Mouse (Mus musculus) Patski (cell line): ENCODE measurements around the gene Kremen2. TPM values are rescaled to one million over a fixed set of nuclear protein-coding genes. Genes with fewer than 3 reads are reported as not detected.
"Not testable (repeated sequence)": the region's sequence is repeated elsewhere in the genome, so short reads cannot be mapped to it uniquely, and the experiment has no call there.

Source experiments
- ATAC-seq: fragments of 100-300 bp; one replicate; pipeline ENCODE4 v1.8.0; 2021
- CTCF ChIA-PET: fragments of 350-600 bp; sonication (Branson Sonifier 250); formaldehyde crosslinking; loops from one replicate; lab custom pipeline; 2022; ENCODE audit warnings: inconsistent platforms; lab: Charles Lee
- POLR2A ChIA-PET: fragments of 350-600 bp; sonication (Branson Sonifier 250); formaldehyde crosslinking; loops from one replicate; lab custom pipeline; 2022; ENCODE audit warnings: antibody characterized with exemption, inconsistent platforms; lab: Charles Lee
- DNase-seq: peaks from one replicate; pipeline ENCODE4 v3.0.0-alpha.2; 2011; ENCODE audit warnings: low read depth, low spot score
- H3K27me3 ChIP-seq: fragments of 371-371 bp; one replicate; pipeline ENCODE4 v1.5.1; 2021
- CTCF ChIP-seq: fragments of 100-300 bp; IDR thresholded peaks from one replicate; pipeline ENCODE4 v1.5.1; 2021
- in situ Hi-C: fragments of 300-500 bp; cut with MboI; formaldehyde crosslinking; loops from 3 replicates; pipeline ENCODE4 v1.11.1; 2018; ENCODE audit warnings: low pct_unique_long_range_greater_than_20kb, mixed read lengths
- polyA plus RNA-seq: library from polyadenylated mRNA; unstranded; gene quantifications from one replicate; pipeline ENCODE4 v1.2.3, GENCODE M21; 2021

The Kremen2 gene
- polyA plus RNA-seq, 1 experiment from 2014 or later, result not detected

- DNase-seq, result no peak
- in situ Hi-C loops, result loop anchor here (5.0 kb wide), 1 partner anchor 184 kb away; no protein-coding TSS in a partner anchor
- TF ChIP-seq CTCF, result no peak
- no peaks in the 10 kb centered on the region for H3K27me3 ChIP-seq
- ChIA-PET POLR2A (no interaction called here), CTCF (interaction anchor here (1.2 kb wide), 1 partner anchor 30 kb away, joined by 4 read pairs; no protein-coding TSS in a partner anchor)
- no peak for ATAC-seq
Observed at GRCm38 (mm10) chr17:23778447-23778846, 32.8 kb upstream of the Kremen2 start.

- no peak for TF ChIP-seq CTCF
- in situ Hi-C loops, result loop anchor here (5.0 kb wide), 1 partner anchor 185 kb away; no protein-coding TSS in a partner anchor
- DNase-seq (no peak), ATAC-seq (no peak)
- ChIA-PET CTCF (interaction anchor here (1.2 to 1.3 kb wide), 2 partner anchors 23 to 28 kb away, joined by 3 to 4 read pairs; no protein-coding TSS in a partner anchor), POLR2A (interaction anchor here (0.6 kb wide), 1 partner anchor 40 kb away, joined by 3 read pairs; no protein-coding TSS in a partner anchor)
- H3K27me3 ChIP-seq, result no peaks in the 10 kb centered on the region
Observed at GRCm38 (mm10) chr17:23777141-23777540, 31.5 kb upstream of the Kremen2 start.

GRCm38 (mm10) chr17:23776216-23776615 is 30.6 kb upstream of the Kremen2 start:
- ChIA-PET POLR2A (no interaction called here), CTCF (interaction anchor here (1.2 to 1.3 kb wide), 2 partner anchors 8 to 24 kb away, joined by 3 read pairs; no protein-coding TSS in a partner anchor)
- in situ Hi-C loops, result loop anchor here (5.0 kb wide), 1 partner anchor 186 kb away; no protein-coding TSS in a partner anchor

GRCm38 (mm10) chr17:23774090-23774489 is 28.5 kb upstream of the Kremen2 start:
- DNase-seq (no peak), ATAC-seq (peak; percentile 57)
- H3K27me3 ChIP-seq, result no peaks in the 10 kb centered on the region
- in situ Hi-C loops, result loop anchor here (5.0 kb wide), 1 partner anchor 73 kb away; no protein-coding TSS in a partner anchor
- TF ChIP-seq CTCF, result peak; percentile 93
- ChIA-PET POLR2A (interaction anchor here (1.5 to 1.6 kb wide), 2 partner anchors 15 to 30 kb away, joined by 3 to 4 read pairs; no protein-coding TSS in a partner anchor), CTCF (interaction anchor here (0.7 to 2.6 kb wide), 10 partner anchors 19 to 186 kb away, joined by 3 to 6 read pairs (median 4); partner anchors contain the start of gene Elob)

More at GRCm38 (mm10) chr17:23776216-23776615, 30.6 kb upstream of the Kremen2 start:
- no peaks in the 10 kb centered on the region for H3K27me3 ChIP-seq
- no peak for ATAC-seq
- TF ChIP-seq CTCF, result no peak
- no peak for DNase-seq

- ChIA-PET CTCF (interaction anchor here (0.7 to 2.6 kb wide), 12 partner anchors 19 to 187 kb away, joined by 3 to 6 read pairs (median 4); partner anchors contain the start of genes Elob, Prss32 and Prss41), POLR2A (interaction anchor here (1.5 to 1.6 kb wide), 2 partner anchors 15 to 30 kb away, joined by 3 to 4 read pairs; no protein-coding TSS in a partner anchor)
- no peaks in the 10 kb centered on the region for H3K27me3 ChIP-seq
- DNase-seq, result no peak
- in situ Hi-C loops, result loop anchor here (5.0 kb wide), 1 partner anchor 74 kb away; no protein-coding TSS in a partner anchor
- no peak for ATAC-seq
- TF ChIP-seq CTCF, result no peak
Observed at GRCm38 (mm10) chr17:23773676-23774075, 28.0 kb upstream of the Kremen2 start.

- H3K27me3 ChIP-seq, DNase-seq, POLR2A ChIA-PET, ATAC-seq: not testable (repeated sequence)
- CTCF ChIA-PET, result interaction anchor here (1.0 to 1.6 kb wide), 2 partner anchors 20 to 72 kb away, joined by 3 to 6 read pairs; partner anchors contain the start of genes Prss32 and Prss41
- in situ Hi-C loops, result loop anchor here (5.0 kb wide), 1 partner anchor 75 kb away; no protein-coding TSS in a partner anchor
Observed at GRCm38 (mm10) chr17:23772219-23772556, 26.6 kb upstream of the Kremen2 start.

- in situ Hi-C loops, result loop anchor here (5.0 kb wide), 1 partner anchor 76 kb away; no protein-coding TSS in a partner anchor
- ATAC-seq (peak; percentile 82), DNase-seq (peak; percentile 92)
- H3K27me3 ChIP-seq, result no peaks in the 10 kb centered on the region
- ChIA-PET POLR2A (no interaction called here), CTCF (interaction anchor here (1.0 kb wide), 2 partner anchors 21 to 154 kb away, joined by 3 read pairs; no protein-coding TSS in a partner anchor)
- TF ChIP-seq CTCF, result no peak
Observed at GRCm38 (mm10) chr17:23771284-23772218, 25.9 kb upstream of the Kremen2 start, which contains the start of gene Flywch1. Gene Flywch1, minus strand, starts transcription at chr17:23771602.

- in situ Hi-C loops, result loop anchor here (5.0 kb wide), 1 partner anchor 76 kb away; no protein-coding TSS in a partner anchor
- ATAC-seq (peak; percentile 60), DNase-seq (no peak)
- CTCF ChIA-PET, result interaction anchor here (0.9 to 1.0 kb wide), 2 partner anchors 155 to 190 kb away, joined by 3 read pairs; no protein-coding TSS in a partner anchor
- TF ChIP-seq CTCF, result no peak
- no peaks in the 10 kb centered on the region for H3K27me3 ChIP-seq
- POLR2A ChIA-PET, result no interaction called here
Observed at GRCm38 (mm10) chr17:23770896-23771283, 25.3 kb upstream of the Kremen2 start.

- TF ChIP-seq CTCF, result no peak
- CTCF ChIA-PET, result interaction anchor here (0.9 to 1.1 kb wide), 3 partner anchors 37 to 190 kb away, joined by 3 read pairs; no protein-coding TSS in a partner anchor
- no peaks in the 10 kb centered on the region for H3K27me3 ChIP-seq
- ATAC-seq, result no peak
- in situ Hi-C loops, result loop anchor here (5.0 kb wide), 1 partner anchor 77 kb away; no protein-coding TSS in a partner anchor
- DNase-seq, result no peak
- POLR2A ChIA-PET, result no interaction called here
Observed at GRCm38 (mm10) chr17:23770493-23770892, 24.9 kb upstream of the Kremen2 start.

- in situ Hi-C loops, result no loop called here
- ATAC-seq (no peak), DNase-seq (no peak)
- POLR2A ChIA-PET, result no interaction called here
- CTCF ChIA-PET, result no interaction called here
- H3K27me3 ChIP-seq, result no peaks in the 10 kb centered on the region
- TF ChIP-seq CTCF, result no peak
Observed at GRCm38 (mm10) chr17:23762976-23763375, 17.3 kb upstream of the Kremen2 start.
